Mouse (Mus musculus) E14TG2a.4 (cell line): ENCODE measurements around the gene Nudt19.

Source experiments
- CTCF ChIP-seq: conservative IDR thresholded peaks from 2 replicates; pipeline ENCODE4 v1.5.1; 2014; ENCODE audit warnings: low read length
- NANOG ChIP-seq: IDR thresholded peaks from 2 replicates; pipeline ENCODE4 v1.6.1; 2014; ENCODE audit warnings: borderline replicate concordance, low read length, mixed read lengths
- POU5F1 ChIP-seq: IDR thresholded peaks from 2 replicates; pipeline ENCODE4 v1.6.1; 2014; ENCODE audit warnings: low read length, borderline replicate concordance

DNA sequence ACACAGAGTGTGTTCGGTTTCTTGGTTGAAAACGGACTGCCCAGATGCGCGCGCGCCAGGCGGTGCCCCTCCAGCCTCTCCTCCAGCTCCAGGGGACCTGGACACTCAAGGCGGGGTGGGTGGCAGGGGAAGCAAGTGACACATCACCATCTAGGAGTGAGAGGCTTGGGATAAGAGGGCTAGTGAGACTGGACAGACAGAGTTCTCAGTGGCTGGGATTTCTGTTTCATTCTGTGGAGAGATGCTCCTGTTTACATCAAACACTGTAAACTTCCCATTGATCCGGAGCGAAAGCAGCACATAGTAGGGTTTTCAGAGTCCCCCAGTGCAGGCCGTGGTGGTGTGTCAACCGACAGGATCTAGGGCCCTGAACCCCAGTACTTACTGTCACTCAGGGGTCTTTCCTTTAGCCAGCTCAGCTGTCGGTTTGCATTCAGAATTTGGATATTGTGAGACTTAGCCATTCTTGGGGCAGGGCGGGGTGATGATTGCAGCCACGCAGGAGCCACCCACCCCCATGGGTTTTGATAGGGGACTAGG, 30.9 kb upstream of the Nudt19 start:
- TF ChIP-seq CTCF (no peak), NANOG (no peak), POU5F1 (no peak)
